Mouse (Mus musculus) ES-Bruce4 (cell line): ENCODE measurements around the gene H2afx.

Source experiments
- CTCF ChIP-seq: IDR thresholded peaks from one replicate; pipeline ENCODE4 v1.8.1; 2011; ENCODE audit warnings: low read depth, low read length
- EP300 ChIP-seq: IDR thresholded peaks from 2 replicates; pipeline ENCODE4 v1.6.1; 2011; ENCODE audit warnings: low read depth, low read length; ENCODE audit not compliant: insufficient read depth
- POLR2A ChIP-seq: IDR thresholded peaks from one replicate; pipeline ENCODE4 v1.8.1; 2011; ENCODE audit warnings: low read length; ENCODE audit not compliant: insufficient read depth

DNA sequence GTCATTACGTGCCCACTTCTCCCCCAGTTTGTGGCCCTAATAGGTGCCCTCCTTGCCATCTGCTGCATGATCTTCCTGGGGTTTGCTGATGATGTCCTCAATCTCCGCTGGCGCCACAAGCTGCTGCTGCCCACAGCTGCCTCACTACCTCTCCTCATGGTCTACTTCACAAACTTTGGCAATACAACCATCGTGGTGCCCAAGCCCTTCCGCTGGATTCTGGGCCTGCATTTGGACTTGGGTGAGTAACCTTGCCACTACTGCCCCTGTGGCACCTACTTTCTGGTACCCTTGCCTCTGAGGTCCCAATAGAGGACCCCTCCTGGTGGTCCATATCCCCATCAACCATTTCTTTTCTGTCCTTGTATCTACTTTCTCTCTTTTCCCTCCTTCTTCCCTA is 6.6 kb upstream of the H2afx start:
- no peak for TF ChIP-seq CTCF
- TF ChIP-seq POLR2A, result no peak
- no peak for TF ChIP-seq EP300
